Mouse (Mus musculus) left cerebral cortex, adult 11 months (tissue): Measurements from ENCODE around the gene Cmklr1.

Experiments used
- DNase-seq: peaks from one replicate; pipeline ENCODE4 v3.0.0; 2022; ENCODE audit warnings: low spot score

Cmklr1 gene

DNA sequence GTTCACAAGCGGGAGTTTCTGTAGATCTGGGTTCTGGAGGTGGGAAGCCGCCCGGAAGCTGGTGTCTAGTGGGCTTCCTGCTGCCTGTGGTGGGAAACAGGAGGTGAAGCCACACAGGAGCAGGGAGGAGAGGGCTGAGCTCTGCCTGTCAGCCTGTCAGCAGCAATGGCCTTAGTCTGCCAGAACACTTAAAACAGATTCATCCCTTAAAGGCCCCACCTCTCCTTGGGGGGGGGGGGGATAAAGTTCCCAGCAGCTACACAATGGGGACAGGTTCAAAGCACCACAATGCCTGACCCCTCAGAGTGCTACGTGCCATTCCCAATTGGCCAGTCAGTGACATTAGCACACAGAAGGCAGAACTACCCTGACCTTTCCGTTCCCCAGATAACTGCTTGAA lies 2.0 kb upstream of the Cmklr1 start:
- DNase-seq = no peak

DNA sequence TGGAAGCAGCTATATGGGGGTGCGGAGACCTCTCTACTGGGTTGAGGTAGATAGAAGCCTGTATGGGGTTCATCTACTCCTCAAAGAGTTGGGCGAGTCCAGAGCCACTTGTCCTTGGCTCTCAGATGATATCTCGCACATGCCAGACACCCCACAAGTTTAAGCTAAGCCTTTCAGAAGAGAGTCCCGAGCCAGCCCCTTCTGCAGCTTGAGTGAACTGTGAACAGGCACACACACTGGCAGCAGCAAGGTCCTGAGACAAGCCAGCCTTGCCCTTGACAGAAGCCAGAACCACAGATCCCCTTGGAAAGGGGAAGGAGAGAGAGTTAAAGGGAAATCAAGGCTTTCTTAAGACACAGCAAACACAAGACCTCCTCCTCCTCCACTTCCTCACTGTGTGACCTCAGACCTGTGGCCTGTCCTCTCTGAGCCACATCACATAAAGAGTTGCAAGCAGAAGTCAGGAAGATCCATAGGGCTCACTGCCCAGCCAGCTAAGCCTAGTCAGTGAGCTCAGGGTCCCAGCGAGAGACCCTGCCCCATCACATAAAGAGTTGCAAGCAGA lies 1.5 kb downstream of the Cmklr1 start:
- DNase-seq = no peak

DNA sequence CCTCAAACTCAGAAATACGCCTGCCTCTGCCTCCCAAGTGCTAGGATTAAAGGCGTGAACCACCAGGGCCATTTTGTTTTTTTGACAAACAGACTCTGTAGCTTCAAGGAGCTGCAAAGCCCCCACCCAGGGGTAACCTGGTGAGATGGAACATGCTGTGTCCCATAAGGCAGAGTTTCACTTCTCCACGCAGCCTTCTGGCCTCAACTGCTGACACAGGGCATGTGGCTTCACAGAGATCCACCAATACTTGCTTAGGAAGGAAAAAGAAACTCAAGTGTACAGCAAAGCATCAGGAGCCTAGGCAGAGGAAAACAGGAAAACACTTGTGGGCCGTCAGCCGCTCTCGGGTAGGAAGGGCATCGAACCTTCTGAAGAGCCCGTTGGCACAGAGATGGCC lies 3.1 kb downstream of the Cmklr1 start:
- no peak for DNase-seq

DNA sequence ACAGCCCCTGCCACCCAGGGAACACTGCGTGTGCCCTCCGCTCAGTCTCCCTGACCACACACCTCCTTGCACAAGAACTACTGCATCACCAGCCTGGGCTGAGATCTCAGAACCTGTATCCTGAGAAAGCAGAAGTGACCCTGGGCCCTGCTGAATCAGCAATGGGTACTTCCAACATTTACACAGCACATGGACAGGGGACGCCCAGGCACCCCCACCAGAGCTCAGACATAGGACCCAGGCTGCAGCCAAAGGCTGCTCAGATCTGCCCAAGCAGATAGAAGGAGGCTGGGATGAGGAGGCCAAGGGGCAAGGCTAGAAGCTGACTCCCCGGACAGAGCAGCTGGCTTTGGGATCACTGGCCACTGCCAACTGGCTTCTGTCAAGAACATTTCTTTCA lies 5.7 kb downstream of the Cmklr1 start:
- DNase-seq = peak; percentile 37

DNA sequence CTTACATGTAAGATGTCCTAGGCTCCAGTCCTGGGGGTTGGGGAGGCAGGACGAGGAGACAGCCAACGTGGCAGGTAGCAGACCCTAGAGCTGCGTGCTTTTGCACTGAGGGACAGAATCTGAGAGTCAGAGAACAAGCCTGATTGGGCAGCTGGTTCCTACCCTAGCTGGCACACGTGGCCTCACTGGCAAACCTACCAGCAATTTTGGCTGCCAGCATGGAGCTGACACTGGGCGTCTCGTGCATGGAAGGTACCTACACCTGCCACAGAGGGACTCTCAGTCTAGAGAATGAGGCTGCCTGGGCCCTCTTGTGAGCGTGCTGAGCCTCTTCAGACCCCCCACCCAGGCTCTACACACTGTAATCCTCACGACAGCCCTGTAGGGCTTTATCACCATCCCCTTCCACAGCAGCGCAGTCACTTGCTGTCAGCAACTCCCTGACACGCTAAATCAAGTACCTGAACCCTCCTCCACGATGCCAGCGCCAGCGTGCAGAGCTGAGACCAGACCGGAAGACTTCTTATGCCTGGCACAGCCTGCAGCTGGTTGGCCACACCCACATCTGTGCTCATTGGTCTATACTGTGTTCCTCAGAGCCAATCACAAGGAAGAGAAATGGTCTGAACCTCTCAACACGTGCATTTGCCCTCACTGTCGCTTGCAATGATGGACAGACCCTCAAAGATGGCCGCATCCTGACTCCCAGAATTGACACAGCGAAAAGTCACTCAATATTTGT lies 6.9 kb downstream of the Cmklr1 start:
- peak; percentile 62 for DNase-seq

DNA sequence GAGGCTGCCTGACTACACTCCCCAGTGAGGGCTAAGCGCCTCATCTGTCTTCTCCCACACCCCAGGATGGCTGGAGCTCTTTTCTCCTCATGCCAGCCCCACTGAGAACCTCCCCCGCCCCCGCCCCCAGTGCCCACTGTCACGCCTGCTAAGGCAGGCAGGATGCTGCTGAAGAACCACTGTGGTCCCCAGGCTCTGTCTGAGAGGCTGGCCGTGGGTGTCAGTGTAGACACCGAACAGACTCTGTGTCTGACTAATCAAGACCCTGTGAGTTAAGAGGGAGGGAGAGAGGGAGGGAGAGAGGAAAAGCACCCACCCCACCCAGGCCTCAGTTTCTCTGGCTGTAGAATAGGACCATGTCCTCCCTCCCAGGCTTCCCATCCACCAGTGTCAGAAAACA lies 9.2 kb downstream of the Cmklr1 start:
- no peak for DNase-seq

DNA sequence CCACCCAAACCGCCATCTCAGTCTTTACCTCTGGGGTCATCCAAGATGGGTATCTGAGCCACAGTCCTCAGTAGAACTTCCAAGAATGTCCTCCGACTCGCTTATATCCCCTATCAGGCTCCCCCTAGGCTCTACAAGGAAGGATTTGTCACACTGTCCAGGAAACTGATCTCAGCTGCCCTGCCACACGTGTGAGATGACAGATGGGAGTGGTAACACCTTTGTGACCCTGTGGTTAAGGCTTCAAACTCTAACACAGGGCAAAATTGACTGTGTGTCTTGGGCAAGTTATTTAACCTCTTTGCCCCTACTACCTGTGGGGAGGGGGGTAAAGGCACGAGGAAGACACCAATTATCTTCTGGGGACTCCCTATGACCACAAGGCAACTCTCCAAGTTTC lies 11.1 kb downstream of the Cmklr1 start:
- DNase-seq = no peak

DNA sequence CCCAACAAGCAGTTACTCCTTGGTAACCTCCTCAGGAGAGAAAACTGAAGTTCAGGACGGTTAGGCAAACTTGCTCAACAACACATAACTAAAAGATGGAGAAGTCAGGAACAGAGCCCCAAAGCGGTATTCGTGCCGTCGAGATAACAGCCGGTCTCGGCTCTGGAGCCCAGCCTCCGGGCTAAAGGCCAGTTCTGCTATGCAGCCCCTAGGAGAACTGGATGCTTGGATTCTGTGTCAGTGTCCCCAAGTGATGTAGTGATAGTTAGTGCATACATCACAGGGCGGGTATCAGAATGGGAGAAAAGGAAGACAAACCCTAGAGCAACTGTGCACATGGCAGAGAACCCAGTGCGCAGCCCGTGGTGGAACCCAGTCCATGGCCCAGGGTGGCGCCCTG lies 12.2 kb downstream of the Cmklr1 start:
- no peak for DNase-seq

DNA sequence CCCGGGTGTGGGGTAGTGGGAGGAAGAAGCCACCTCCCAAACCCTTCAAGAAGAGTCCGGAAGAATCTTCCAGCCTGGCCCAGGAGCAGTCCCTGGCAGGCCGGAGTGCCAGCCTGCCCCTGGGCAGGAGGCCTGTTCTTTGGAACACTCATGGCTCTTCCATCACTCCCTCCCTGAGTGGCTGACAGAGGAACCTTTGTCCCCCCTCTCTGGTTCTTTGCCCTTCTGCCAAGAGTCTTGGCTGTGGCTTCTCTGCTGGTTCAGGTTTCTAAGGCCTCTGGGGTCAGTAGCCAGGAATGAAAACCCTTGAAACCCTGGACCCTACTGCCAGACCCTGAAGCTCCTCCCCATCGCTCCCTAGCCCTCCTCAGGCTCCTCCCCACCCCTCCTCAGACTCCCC lies 12.6 kb downstream of the Cmklr1 start:
- DNase-seq = no peak

DNA sequence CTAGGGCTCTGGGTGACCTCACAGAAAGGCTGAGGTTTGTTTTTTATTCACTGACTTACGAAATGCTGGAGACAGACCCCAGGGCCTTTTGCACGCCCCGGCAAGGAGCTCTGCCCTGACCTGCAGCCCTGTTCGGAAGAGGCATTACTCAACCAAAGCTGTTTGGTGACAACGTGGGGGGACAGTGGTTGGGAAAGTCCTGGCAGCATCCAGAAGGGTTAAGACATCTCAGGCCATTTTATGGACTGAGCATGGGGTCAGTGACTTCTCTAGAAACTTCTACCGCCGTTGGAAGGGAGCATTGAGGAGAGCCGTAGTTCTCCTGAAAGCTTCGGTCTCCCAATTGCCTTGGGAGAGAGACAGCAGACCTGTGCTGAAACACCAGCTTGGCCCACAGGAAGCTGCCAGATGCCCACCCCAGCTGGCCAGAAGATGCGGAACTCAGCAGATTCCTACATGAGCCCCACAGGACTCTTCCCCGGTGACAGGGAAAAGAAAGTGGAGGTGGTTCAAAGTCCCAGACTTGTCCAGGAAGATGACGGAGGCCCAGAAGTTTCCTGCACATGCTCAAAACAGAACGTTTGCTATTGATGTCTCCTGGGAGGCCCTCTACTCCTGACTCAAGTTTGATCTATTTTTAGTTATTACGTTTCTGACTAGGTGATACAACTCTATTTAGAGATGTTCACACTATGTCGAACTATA lies 14.2 kb downstream of the Cmklr1 start:
- DNase-seq = no peak

DNA sequence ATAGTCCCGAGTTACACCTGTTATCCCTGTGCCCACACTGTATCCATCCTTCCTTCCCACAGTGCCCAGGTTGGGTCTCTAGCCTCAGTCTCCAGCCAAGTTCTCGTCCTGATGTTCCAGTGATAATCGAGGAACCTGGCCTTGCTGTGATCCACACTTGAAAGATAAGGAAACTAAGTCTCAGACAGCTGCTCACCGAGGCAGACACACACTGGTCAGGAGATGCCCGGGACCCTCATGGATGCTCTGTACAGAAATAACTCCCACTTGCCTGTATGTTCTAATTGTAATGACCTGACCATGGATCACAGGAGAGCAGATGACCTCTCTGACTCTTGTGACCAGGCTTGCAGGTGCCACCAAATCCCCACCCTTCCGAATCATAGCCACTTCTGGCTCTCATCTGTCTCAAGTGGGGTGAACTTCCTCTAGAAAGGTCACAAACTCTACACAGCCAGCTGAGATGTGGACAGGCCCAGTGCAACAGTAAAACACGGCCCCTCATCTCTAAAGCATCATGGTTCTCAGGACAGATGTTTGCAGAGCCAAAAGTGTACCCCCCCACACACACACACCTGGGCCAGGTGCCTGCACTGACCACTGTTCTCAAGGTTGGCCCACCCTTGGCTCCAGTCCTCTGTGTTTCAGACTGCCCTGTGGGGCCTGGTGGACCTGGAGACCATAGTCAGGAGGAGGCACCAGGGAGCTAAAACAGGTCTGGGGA lies 15.2 kb downstream of the Cmklr1 start:
- no peak for DNase-seq

DNA sequence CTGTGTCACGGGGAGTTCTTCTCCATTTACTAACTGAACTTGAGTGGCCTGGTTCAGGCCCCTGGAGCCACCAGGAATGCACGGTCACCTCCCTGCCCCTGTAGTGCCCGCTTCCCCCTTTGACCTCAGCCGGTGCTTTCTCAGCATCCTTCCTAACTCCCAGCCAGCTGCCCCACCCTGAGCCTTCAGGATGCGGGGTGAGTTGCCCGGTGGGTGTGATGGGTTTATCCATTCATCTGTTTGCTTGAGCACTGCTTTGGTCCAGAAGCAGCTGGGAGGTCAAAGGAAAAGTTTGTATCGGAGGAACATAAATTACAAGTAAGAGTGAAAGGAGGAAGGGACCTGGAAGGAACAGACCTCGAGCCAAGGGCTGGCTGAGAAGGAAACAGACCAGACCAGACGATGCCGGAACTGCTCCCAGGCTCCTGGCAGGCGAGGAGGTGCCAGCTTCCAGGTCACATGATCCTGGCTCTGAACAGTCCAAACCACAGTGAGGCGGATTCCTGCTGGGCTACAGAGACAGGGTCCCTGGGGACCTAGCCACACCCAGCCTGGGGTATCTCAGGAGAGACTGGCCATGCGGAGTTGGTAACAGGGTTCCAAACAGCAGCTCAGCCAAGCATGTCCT lies 16.1 kb downstream of the Cmklr1 start:
- DNase-seq = peak; percentile 39

DNA sequence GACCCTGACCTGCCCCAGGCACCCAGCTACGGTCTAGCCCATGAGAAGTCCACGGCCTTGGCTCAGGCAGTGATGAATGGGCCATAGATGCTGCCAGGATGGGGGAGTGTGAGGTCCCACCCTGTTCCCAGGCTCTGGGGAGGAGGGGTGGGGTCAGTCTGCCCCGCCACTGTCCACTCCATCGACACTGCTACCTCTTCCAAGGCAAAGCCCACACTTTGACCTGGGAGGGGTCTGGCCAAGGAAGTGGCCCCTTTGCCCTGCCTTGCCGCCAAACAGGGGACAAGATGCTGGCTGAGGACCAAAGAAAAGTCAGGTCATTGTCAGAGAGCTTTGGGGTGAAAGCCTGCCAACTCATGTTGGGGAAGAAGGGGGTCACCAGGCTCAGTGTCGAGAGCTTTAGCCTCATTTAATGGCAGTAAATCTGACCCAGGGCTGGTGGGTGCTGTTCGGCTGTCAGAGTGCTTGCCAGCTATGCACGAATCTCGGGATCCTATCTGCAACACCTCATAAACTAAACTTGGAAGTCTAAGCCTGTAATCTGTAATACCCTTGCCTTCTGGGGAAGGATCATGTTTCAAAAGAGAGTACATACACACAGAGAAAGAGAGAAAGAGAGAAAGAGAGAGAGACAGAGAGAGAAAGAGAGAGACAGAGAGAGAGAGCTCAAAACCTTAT lies 17.1 kb downstream of the Cmklr1 start:
- no peak for DNase-seq

DNA sequence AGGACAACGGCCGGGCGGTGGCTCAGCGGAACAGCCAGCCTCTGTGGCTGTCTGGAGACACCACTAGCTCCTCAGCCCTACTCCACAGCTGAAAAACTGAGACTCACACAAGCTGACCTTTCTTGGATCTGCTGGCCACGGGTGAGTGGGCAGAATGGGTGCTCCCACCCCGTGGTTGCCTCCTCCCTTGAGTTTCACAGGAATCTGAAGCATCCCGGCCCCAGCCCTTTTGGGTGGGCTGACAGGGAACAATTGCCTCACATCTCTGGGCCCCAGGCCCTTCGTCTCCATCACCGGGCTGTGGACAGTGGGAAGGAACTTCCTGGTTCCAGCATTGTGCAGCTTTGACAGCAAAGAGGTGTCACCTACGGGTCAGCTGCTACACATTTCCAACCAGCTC lies 20.1 kb downstream of the Cmklr1 start:
- DNase-seq = no peak

DNA sequence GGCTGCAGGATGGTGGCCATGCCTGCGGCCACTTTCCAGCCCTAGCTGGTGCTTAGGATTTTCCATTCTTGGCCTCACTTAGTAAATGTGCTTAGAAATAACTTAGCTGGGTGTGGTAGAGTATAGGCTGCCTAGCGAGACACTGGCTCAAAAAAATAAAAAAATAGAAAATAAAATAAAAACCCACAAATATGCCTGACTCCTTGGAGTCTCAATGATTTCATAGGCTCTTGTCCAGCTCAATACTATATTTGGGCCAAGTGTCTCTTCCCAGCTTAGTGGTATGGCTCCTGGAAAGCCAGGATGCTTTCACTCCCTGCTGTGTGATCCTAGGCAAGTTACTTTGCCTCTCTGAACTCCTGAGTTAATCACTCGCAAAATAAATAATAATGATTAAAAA lies 21.0 kb downstream of the Cmklr1 start:
- DNase-seq = no peak

DNA sequence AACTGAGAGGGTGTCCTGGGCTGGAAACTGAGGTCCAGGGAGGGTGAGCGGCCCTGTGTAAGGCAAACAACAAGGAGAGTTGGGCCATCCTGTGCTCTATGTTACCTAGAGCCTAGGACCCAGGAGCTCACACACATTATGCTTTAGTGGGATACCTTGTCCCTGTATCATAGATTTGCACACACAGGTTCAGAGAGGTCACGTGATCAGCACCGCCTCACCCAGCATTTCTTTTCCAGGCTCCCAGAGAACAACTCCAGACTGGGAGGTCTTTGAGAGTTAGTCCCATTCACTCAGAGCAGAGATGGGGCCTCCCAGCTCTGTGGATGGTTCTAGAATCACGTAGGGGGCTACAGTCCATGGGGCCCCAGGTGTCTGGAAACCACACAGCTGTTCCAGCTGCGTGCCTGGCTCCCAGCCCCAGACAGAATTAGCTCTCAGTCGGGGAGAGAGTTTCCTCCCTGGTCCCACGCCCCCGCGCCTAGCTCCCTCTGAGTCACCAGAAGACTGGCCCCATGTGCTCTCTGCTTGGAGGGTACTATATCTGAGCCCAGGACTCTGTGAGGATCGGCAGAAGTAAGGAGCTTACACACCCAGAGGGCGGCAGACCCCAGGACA lies 22.3 kb downstream of the Cmklr1 start:
- peak; percentile 43 for DNase-seq

DNA sequence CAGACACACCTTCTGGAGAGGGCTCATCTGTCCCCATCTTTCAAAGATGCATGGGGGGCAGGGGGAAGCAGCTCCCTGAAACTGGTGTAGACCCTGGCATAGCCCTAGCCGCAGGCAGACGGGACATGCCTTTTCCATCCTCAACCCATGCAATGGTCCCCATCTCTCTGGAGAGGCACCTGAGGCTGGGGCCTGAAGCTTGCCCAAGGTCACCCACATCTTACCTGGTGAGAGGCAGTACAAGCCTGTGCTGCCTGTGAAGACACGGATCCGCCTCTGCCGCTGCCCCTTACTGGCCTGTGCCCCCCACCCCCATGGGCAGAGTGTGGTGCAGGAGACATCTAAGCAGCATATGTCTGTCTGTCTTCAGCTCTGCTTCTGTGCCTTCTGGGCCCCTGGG lies 23.2 kb downstream of the Cmklr1 start:
- DNase-seq = no peak

DNA sequence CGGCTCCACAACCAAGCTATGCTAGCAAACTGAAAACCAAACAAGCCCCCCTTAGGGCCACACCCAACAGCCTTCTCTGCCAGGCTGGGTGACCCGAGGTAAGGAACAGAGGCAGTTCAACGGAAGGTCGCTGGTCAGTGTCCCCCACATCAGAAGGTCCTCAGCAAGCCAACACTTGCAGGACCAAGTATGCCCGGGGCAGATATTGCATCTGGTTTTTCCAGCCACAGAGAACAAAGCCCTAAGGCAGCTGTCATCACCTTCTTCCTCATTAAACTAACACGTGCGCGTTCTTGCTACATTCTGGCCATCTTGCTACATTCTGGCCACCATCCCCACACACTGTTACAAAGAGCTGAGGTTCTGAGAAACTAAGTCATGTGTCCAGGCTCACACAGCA lies 23.9 kb downstream of the Cmklr1 start:
- DNase-seq = no peak

DNA sequence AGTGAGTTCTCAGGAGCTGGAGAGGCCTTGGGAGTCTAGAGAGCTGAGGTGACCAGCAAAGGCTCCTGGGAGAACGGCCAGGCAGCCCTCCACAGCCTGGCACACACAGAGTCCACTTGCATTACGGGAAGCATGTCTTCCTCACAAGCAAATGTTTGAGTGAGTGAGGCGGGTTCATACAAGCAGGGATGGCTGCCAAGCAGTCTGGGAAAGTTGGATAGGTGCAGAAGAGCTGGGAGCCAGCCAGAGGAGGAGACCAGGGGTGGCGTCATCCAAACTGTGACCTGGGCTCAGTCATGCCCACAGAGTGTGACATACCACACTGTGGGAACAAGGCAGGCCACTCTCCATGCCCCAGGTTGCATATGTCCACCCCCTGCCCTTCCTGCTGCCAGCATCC lies 25.2 kb downstream of the Cmklr1 start:
- no peak for DNase-seq

DNA sequence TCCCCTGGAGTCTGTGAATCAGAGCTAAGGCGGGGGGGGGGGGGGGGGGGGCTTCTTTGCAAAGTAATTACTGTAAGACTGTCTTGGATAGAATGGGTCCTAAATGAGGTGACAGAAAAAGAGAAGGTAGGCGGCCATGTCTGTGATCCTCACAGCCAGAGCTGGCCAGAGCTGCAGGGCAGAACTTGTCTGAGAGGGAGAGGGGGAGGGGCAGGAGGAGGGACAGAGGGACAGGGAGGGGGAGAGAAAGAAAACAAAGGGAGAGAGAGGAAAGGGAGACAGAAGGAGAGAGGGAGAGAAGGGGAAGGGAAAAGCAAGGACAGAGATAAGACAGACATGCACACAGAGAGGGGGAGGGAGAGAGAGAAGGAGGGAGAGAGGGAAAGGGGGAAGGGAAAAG lies 27.2 kb downstream of the Cmklr1 start:
- DNase-seq = no peak

DNA sequence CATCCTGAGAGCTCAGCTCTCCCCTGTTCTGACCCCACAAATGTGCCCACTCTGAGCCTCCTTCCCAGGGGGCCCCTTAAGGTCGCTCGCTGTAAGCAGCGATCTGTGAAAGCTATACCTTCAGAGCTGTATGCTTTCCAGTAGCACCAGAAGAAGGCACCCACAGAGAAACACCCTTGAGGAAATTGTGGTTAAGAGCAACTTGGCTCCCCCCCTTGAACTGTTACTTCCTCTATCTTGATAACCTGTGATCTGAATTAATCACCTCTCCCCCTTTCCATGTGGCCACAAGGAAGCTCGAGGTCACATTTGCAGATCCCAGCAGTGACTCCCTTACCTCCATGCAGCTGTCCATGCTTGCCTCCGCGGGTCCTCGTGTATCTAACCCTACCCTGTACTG lies 29.2 kb downstream of the Cmklr1 start:
- DNase-seq = no peak
